Mouse (Mus musculus): ENCODE results near the gene G6pc3. TPM values are rescaled to one million over a fixed set of nuclear protein-coding genes. Genes with fewer than 3 reads are reported as not detected.

G6pc3 gene
- polyA plus RNA-seq, 1 experiment, result 56.5 TPM

- 81% methylated on average over 12 of the region's 12 CpGs for WGBS
- Histone ChIP-seq H3K27ac (ENCODE audit: control insufficient read depth, insufficient read depth, low read length) (no peak overlapping the region), H3K4me1 (replicated peaks; ENCODE audit: control insufficient read depth, insufficient read depth, low read length) (peaks cover 54% of the 10 kb centered on the region), H3K27me3 (ENCODE audit: control insufficient read depth, insufficient read depth, low read length) (no peaks in the 10 kb centered on the region), H3K4me3 (ENCODE audit: control insufficient read depth, insufficient read depth, low read length) (no peak overlapping the region), H3K36me3 (ENCODE audit: control insufficient read depth, insufficient read depth, low read length) (no peaks in the 10 kb centered on the region)
- TF ChIP-seq POLR2A (IDR thresholded peaks at IDR 0.05; ENCODE audit: control insufficient read depth, extremely low read depth, insufficient read depth, low read length, poor library complexity), result no peak
- TF ChIP-seq CTCF (IDR thresholded peaks at IDR 0.05; ENCODE audit: borderline replicate concordance, control insufficient read depth, extremely low read depth, insufficient read depth, low read length, poor library complexity), result no peak
- DNase-seq, result no peak
These were observed 26.9 kb downstream of the G6pc3 start for GRCm38 (mm10) chr11:102216056-102216885.

- Histone ChIP-seq H3K36me3 (ENCODE audit: control insufficient read depth, insufficient read depth, low read length) (no peaks in the 10 kb centered on the region), H3K27ac (ENCODE audit: control insufficient read depth, insufficient read depth, low read length) (no peak overlapping the region), H3K4me1 (replicated peaks; ENCODE audit: control insufficient read depth, insufficient read depth, low read length) (peaks cover 60% of the 10 kb centered on the region), H3K4me3 (ENCODE audit: control insufficient read depth, insufficient read depth, low read length) (no peak overlapping the region), H3K27me3 (ENCODE audit: control insufficient read depth, insufficient read depth, low read length) (no peaks in the 10 kb centered on the region)
- TF ChIP-seq POLR2A (IDR thresholded peaks at IDR 0.05; ENCODE audit: control insufficient read depth, extremely low read depth, insufficient read depth, low read length, poor library complexity) (no peak), CTCF (IDR thresholded peaks at IDR 0.05; ENCODE audit: borderline replicate concordance, control insufficient read depth, extremely low read depth, insufficient read depth, low read length, poor library complexity) (no peak)
- WGBS, result 89% methylated on average over 5 of the region's 5 CpGs
- DNase-seq, result no peak
These were observed 27.4 kb downstream of the G6pc3 start for GRCm38 (mm10) chr11:102216886-102217240.

- H3K27ac ChIP-seq (ENCODE audit: control insufficient read depth, insufficient read depth, low read length), result no peak overlapping the region
- H3K27me3 ChIP-seq (ENCODE audit: control insufficient read depth, insufficient read depth, low read length), result no peaks in the 10 kb centered on the region
- TF ChIP-seq POLR2A (IDR thresholded peaks at IDR 0.05; ENCODE audit: control insufficient read depth, extremely low read depth, insufficient read depth, low read length, poor library complexity), result no peak
- no peak for TF ChIP-seq CTCF (IDR thresholded peaks at IDR 0.05; ENCODE audit: borderline replicate concordance, control insufficient read depth, extremely low read depth, insufficient read depth, low read length, poor library complexity)
- 73% methylated on average over 6 of the region's 6 CpGs for WGBS
- H3K36me3 ChIP-seq (ENCODE audit: control insufficient read depth, insufficient read depth, low read length), result no peaks in the 10 kb centered on the region
- DNase-seq, result no peak
- no peak overlapping the region for H3K4me3 ChIP-seq (ENCODE audit: control insufficient read depth, insufficient read depth, low read length)
- peaks cover 65% of the 10 kb centered on the region for H3K4me1 ChIP-seq (replicated peaks; ENCODE audit: control insufficient read depth, insufficient read depth, low read length)
These were observed 28.0 kb downstream of the G6pc3 start for GRCm38 (mm10) chr11:102217396-102217795.

- Histone ChIP-seq H3K27me3 (ENCODE audit: control insufficient read depth, insufficient read depth, low read length) (no peaks in the 10 kb centered on the region), H3K36me3 (ENCODE audit: control insufficient read depth, insufficient read depth, low read length) (no peaks in the 10 kb centered on the region), H3K4me3 (ENCODE audit: control insufficient read depth, insufficient read depth, low read length) (peak overlapping the region; percentile 41), H3K27ac (ENCODE audit: control insufficient read depth, insufficient read depth, low read length) (no peak overlapping the region), H3K4me1 (replicated peaks; ENCODE audit: control insufficient read depth, insufficient read depth, low read length) (peaks cover 70% of the 10 kb centered on the region)
- no peak for TF ChIP-seq CTCF (IDR thresholded peaks at IDR 0.05; ENCODE audit: borderline replicate concordance, control insufficient read depth, extremely low read depth, insufficient read depth, low read length, poor library complexity)
- TF ChIP-seq POLR2A (IDR thresholded peaks at IDR 0.05; ENCODE audit: control insufficient read depth, extremely low read depth, insufficient read depth, low read length, poor library complexity), result no peak
- no peak for DNase-seq
- WGBS, result 19% methylated on average over 7 of the region's 7 CpGs
These were observed 28.5 kb downstream of the G6pc3 start for GRCm38 (mm10) chr11:102217876-102218430.

- Histone ChIP-seq H3K4me1 (replicated peaks; ENCODE audit: control insufficient read depth, insufficient read depth, low read length) (peaks cover 71% of the 10 kb centered on the region), H3K36me3 (ENCODE audit: control insufficient read depth, insufficient read depth, low read length) (no peaks in the 10 kb centered on the region), H3K4me3 (ENCODE audit: control insufficient read depth, insufficient read depth, low read length) (peak overlapping the region; percentile 41), H3K27me3 (ENCODE audit: control insufficient read depth, insufficient read depth, low read length) (no peaks in the 10 kb centered on the region), H3K27ac (ENCODE audit: control insufficient read depth, insufficient read depth, low read length) (peak overlapping the region; percentile 15; the same call in 1 of the 2 replicates)
- TF ChIP-seq CTCF (IDR thresholded peaks at IDR 0.05; ENCODE audit: borderline replicate concordance, control insufficient read depth, extremely low read depth, insufficient read depth, low read length, poor library complexity) (no peak), POLR2A (IDR thresholded peaks at IDR 0.05; ENCODE audit: control insufficient read depth, extremely low read depth, insufficient read depth, low read length, poor library complexity) (peak; percentile 79)
- 0% methylated on average over 10 of the region's 10 CpGs for WGBS
- DNase-seq, result peak; percentile 85
These were observed 29.4 kb downstream of the G6pc3 start for GRCm38 (mm10) chr11:102218783-102219182.

- TF ChIP-seq CTCF (IDR thresholded peaks at IDR 0.05; ENCODE audit: borderline replicate concordance, control insufficient read depth, extremely low read depth, insufficient read depth, low read length, poor library complexity), result no peak
- TF ChIP-seq POLR2A (IDR thresholded peaks at IDR 0.05; ENCODE audit: control insufficient read depth, extremely low read depth, insufficient read depth, low read length, poor library complexity), result no peak
- no peak for DNase-seq
- WGBS, result 41% methylated on average over 14 of the region's 14 CpGs
These were observed 30.0 kb downstream of the G6pc3 start for GRCm38 (mm10) chr11:102219247-102219993.

More at GRCm38 (mm10) chr11:102219247-102219993, 30.0 kb downstream of the G6pc3 start:
- H3K27me3 ChIP-seq (ENCODE audit: control insufficient read depth, insufficient read depth, low read length), result no peaks in the 10 kb centered on the region
- H3K36me3 ChIP-seq (ENCODE audit: control insufficient read depth, insufficient read depth, low read length), result no peaks in the 10 kb centered on the region
- H3K27ac ChIP-seq (ENCODE audit: control insufficient read depth, insufficient read depth, low read length), result peak overlapping the region; percentile 15; the same call in 1 of the 2 replicates
- peaks cover 71% of the 10 kb centered on the region for H3K4me1 ChIP-seq (replicated peaks; ENCODE audit: control insufficient read depth, insufficient read depth, low read length)
- H3K4me3 ChIP-seq (ENCODE audit: control insufficient read depth, insufficient read depth, low read length), result no peak overlapping the region
